Mouse (Mus musculus): ENCODE measurements around the gene Olfr435.

- TF ChIP-seq CTCF (IDR thresholded peaks at IDR 0.05): peak; percentile 59
- TF ChIP-seq POLR2A (IDR thresholded peaks at IDR 0.05; ENCODE audit: insufficient read depth, low read depth, low read length): no peak
- no peak for TF ChIP-seq EP300 (IDR thresholded peaks at IDR 0.05; ENCODE audit: insufficient read depth, low read depth, low read length)
Observed at GRCm38 (mm10) chr6:43242061-43242460, 45.1 kb downstream of the Olfr435 start.

Data from heart, adult 2 months (tissue).